Mouse (Mus musculus) adrenal gland, adult (tissue): ENCODE measurements at regions not wholly inside any gene's neighbourhood (a gene's known extent, or its start where the extent isn't known, plus 50 kb on each side); places are given as distances from the start of the nearest gene placed in this dataset.

ENCODE experiments used
- DNase-seq, 2 experiments: peaks; one replicate each; pipeline ENCODE4 v3.0.0; 2022 to 2023; ENCODE audit warnings: low spot score in 1 of 2; ENCODE audit not compliant: inconsistent age in 2 of 2

- DNase-seq, result no peak
These were observed 131.2 kb upstream of the Lef1 start for GRCm38 (mm10) chr3:130978986-130979642.

- DNase-seq, result no peak
These were observed 132.2 kb upstream of the Lef1 start for GRCm38 (mm10) chr3:130977921-130978700.

- DNase-seq, result no peak
These were observed 134.1 kb upstream of the Lef1 start for GRCm38 (mm10) chr3:130976206-130976605.

GRCm38 (mm10) chr3:130975291-130975690 lies 135.0 kb upstream of the Lef1 start:
- DNase-seq, result no peak

- peak; percentile 66 to 75 for DNase-seq
These were observed 138.1 kb upstream of the Lef1 start for GRCm38 (mm10) chr3:130972126-130972525.

- DNase-seq, result no peak
These were observed 145.0 kb upstream of the Lef1 start for GRCm38 (mm10) chr3:130965275-130965674.

- DNase-seq, result no peak
These were observed 146.2 kb upstream of the Lef1 start for GRCm38 (mm10) chr3:130964088-130964487.

- no peak for DNase-seq
These were observed 146.6 kb upstream of the Lef1 start for GRCm38 (mm10) chr3:130963625-130964024.

- no peak for DNase-seq
These were observed 147.4 kb upstream of the Lef1 start for GRCm38 (mm10) chr3:130962701-130963472.

GRCm38 (mm10) chr3:130962151-130962633 lies 148.1 kb upstream of the Lef1 start:
- no peak for DNase-seq

- no peak for DNase-seq
These were observed 148.6 kb upstream of the Lef1 start for GRCm38 (mm10) chr3:130961704-130962103.

GRCm38 (mm10) chr3:130955958-130956357 lies 154.3 kb upstream of the Lef1 start:
- no peak for DNase-seq

- no peak for DNase-seq
These were observed 158.9 kb upstream of the Lef1 start for GRCm38 (mm10) chr3:130951381-130951780.

GRCm38 (mm10) chr3:130950872-130951271 lies 159.4 kb upstream of the Lef1 start:
- DNase-seq, result peak; percentile 47 to 63

- no peak for DNase-seq
These were observed 162.4 kb upstream of the Lef1 start for GRCm38 (mm10) chr3:130947880-130948279.

- DNase-seq, result no peak
These were observed 163.0 kb upstream of the Lef1 start for GRCm38 (mm10) chr3:130947277-130947606.

GRCm38 (mm10) chr3:130946576-130947276 lies 163.5 kb upstream of the Lef1 start:
- DNase-seq, result peak in 1 of 2 experiments; percentile 31

GRCm38 (mm10) chr3:130945861-130946449 lies 164.3 kb upstream of the Lef1 start:
- DNase-seq, result peak; percentile 61 to 87

- peak in 1 of 2 experiments; percentile 28 for DNase-seq
These were observed 164.9 kb upstream of the Lef1 start for GRCm38 (mm10) chr3:130945396-130945795.

- DNase-seq, result no peak
These were observed 166.0 kb upstream of the Lef1 start for GRCm38 (mm10) chr3:130944241-130944640.
